Mouse (Mus musculus) T-helper 2 cell (primary cell): Measurements from ENCODE around the gene Vmn1r231.

Experiments used
- in situ Hi-C: fragments of 300-600 bp; cut with MboI, MseI; formaldehyde crosslinking; loops from one replicate; pipeline ENCODE4 v1.15.1; 2025; ENCODE audit warnings: high pct_unique_total_duplicates

The Vmn1r231 gene

DNA sequence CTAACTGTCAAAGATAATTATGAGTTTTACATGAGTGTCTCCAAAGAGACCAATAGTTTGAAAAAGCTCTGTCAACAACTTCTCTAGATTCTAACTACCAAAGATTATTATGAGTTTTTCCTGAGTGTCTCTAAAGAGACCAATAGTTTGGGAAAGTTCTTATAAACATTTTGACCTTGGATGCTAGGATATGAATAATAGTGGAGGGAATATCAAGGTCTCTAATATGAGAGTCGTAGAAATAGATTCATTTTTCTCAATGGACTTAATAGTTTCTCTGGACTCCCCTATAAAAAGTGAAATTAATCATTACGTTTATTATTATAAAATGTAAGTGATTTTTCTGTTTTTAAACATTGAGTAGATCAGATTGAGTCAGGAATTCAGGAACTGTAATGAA is at the start of gene Vmn1r231:
Gene Vmn1r231 (minus strand): TSS at position 101 of the 400 bp plus-strand sequence.
- in situ Hi-C loops, result no loop called here

DNA sequence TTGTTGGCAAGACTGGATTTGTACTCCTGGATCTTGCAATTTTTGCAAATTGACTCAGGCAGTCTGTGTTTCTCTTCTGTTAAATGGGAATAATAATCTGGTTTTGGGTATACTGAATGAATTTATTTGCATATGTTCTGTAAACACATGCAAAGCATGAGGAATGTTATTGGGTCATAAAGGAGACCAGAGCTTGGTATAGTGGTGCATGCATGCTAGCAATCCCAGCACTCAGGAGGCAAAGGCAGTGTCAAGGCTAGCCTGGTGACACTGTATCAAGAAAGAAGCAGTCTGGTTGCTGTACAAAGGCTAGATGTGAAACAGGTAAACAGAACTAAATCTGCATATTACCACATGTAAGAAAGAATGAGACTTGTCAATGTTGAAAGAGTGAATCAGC is 41.7 kb upstream of the Vmn1r231 start:
- in situ Hi-C loops, result no loop called here

DNA sequence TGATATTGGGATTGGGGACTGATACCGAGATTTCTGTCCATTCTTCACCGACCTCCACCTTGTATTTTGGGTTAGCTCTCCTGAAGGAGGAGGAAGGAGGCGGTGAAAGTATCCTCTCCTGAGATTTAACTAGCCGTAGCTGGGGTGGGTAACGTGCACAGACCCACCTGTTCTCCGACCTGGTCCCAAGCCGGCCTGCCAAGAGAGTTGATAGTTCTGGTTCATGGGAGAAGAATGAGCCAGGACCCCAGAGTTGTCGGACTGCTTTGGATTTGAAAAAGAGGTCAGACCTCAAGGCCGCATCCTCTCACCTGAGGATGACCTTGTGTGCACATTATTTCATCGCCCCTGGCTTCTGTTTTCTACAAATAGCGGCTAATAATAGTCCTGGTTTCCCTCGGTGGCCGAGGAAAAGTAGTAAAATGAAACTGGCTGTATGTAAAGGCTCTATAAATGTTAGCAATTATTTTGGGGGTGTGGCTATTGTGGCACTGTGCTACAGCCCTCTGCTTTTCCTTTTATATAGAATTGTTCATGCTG is 41.2 kb upstream of the Vmn1r231 start:
- in situ Hi-C loops, result no loop called here

DNA sequence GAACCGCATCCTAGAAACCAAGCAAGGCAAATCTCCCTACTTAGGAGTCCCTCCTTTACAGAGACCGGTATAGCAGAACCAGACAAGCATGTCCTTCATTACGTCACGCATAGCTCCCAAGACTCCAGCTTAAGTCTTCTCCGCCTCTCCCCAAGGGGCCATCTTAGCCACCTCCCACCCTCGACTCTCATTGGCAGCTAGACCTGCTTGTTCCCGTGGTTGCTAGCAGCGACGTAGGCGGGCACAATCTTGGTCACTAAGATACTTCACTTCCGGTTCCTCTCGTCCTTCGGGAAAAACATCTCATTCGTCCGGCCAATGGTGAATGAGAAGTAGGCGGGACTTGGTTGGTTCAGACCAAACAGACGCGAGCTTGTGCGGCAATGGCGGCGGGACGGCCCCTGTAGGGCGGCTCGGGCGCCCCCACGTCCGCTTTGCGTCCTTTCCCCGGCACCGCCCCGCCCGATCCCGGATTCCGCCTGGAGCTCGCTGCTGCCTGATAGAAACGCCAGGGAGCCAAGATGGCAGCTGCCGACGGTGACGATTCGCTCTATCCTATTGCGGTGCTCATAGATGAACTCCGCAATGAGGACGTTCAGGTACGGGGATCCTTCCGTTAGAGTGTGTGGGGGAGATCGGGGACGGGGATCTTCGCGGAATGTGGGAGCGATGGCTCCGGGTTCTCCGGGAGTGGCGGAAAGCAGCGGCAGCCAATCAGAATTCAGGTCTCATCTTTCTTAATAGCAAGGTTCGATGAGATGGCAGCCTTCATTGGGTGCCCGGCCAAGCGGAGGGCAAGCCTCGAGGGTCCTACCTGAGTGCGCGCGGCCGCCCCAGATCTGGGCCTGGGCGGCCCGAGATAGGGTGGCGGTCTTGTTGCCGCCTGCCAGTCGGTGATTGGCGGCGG is 40.3 kb upstream of the Vmn1r231 start, which contains the start of gene Ppp2r1a:
Gene Ppp2r1a (plus strand): TSS at position 327 of the 907 bp plus-strand sequence.
- in situ Hi-C loops, result loop anchor here (5.0 kb wide), 1 partner anchor 67 kb away; no protein-coding TSS in a partner anchor

DNA sequence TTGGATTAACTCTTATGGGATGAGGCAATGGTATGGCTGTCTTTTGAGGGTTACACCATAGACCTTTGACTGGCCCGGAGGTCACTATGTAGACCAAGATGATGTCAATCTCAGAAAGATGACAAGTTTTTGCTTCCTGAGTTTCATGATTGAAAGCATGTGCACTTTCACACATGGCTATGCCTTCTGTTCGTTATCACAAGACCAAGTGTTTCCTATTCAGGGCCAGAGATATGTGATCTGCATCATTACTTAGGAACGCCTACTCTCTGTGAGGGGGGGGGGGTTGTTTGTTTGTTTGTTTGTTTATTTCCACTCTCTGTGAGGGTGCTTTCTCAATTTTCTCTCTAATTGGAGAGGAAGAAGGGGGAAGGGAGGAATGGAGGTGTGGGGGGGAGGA is 39.3 kb upstream of the Vmn1r231 start:
- in situ Hi-C loops, result loop anchor here (5.0 kb wide), 1 partner anchor 68 kb away; no protein-coding TSS in a partner anchor

DNA sequence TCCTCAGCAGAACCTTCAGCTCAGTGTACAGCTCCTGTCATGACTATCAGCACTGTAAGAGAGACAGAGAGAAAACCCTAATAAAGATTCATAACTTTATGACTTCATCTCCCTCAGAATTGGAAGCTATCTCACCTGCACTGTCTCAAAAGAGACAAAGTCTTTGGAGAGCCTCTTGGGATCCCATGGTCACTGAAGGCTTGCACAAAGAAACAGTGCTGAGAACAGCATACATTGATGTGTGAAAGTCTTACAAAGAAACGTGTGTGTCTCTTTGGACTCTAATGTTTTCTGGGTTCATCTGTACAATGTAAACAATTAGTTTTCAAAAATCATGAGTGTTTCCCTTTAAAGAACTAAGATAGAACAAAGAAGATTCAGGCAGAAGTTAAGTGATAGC is 14.7 kb upstream of the Vmn1r231 start, which contains the start of gene Vmn1r232:
Gene Vmn1r232 (minus strand): TSS at position 101 of the 400 bp plus-strand sequence.
- in situ Hi-C loops, result no loop called here

DNA sequence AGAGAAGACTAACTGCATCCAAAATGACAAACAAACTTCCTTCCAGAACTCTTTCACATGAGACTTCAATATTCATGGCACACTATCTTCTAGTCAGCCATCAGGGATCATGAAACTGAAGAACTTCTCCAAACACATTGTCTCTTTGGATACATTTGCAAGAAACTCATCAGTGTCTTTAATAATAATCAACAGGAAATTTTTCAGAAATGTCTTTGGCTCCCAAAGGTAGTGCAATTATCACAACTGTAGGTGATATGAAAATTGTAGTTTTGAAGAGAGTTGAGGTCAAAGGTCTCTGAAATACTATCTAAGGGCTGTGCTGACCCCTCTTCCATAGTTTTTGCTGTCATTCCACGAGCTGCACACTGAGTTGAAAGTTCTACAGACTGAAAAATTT is 64.7 kb downstream of the Vmn1r231 start, which contains the start of gene Vmn1r230:
Gene Vmn1r230 (plus strand): TSS at position 301 of the 400 bp plus-strand sequence.
- in situ Hi-C loops, result no loop called here
